In the genomic region with DNA sequence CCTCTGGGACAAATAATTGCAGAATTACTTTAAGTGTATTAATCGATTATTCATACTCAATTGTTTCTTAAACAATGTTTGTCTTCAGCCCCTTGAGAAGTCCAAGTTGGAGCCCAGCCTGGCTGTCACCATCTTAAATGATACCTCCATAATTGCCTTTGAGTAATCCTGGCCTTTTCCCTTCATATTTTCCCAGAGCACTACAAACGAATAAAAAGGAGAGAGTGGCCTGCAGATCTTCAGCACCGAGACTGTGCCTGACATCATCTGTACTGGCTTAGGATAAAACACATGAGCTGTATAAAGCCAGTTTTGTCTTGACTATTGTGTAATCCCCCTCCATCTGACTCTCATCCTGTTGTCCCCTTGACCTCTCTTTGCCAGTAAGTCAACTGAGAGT, we compare ENCODE assay signal across 23 mouse cellular contexts.
DNase-seq lines count a peak whose midpoint lies in the region; ATAC-seq and TF ChIP-seq lines count a peak whose summit lies in the region.
"Had no signal": no experiment of that assay in that cellular context is flagged by ENCODE, and none has a peak within 500 bp of the region (broad histone marks: within the 10 kb centered on the region; RNA-seq: fewer than 3 reads in every experiment).

No protein-coding gene starts in this region.

- 76% methylated on average over 3 of the region's 3 CpGs for WGBS in heart, embryonic 10.5 days
- WGBS in embryonic facial prominence, embryonic 10.5 days: 71% methylated on average over 3 of the region's 3 CpGs
- 54% methylated on average over 3 of the region's 3 CpGs for WGBS in embryonic facial prominence, embryonic 14.5 days
- WGBS in thymus, adult 2 months: 87% methylated on average over 3 of the region's 3 CpGs

- peak; percentile 10 for DNase-seq in heart, embryonic 10.5 days (ENCODE audit: low spot score)
- no peak for DNase-seq in heart, postnatal 14 days
- peak; percentile 3 for DNase-seq in embryonic facial prominence, embryonic 10.5 days (ENCODE audit: low spot score)
- peak; percentile 23 for DNase-seq in embryonic facial prominence, embryonic 14.5 days (ENCODE audit: low spot score)
- no peak for DNase-seq in testis, postnatal 10 days (ENCODE audit: low spot score)
- DNase-seq in thymus, adult 2 months: no peak
- DNase-seq: adrenal gland, adult 2 months; adrenal gland, postnatal 10 days; adrenal gland, postnatal 25 days; cerebellum, adult 11 months; cerebellum, adult 18-20 months; cerebellum, adult 8-10 months; cerebellum, adult 9-11 months; cerebellum, postnatal 14 days; cerebellum, postnatal 36 days; embryo, embryonic 11 days had no signal

- no peak overlapping the region for H3K4me2 ChIP-seq in embryonic facial prominence, embryonic 14.5 days (ENCODE audit: low read depth, low read length)
- H3K4me2 ChIP-seq: embryonic facial prominence, embryonic 12.5 days; embryonic facial prominence, embryonic 15.5 days; forebrain, embryonic 12.5 days had no signal

- ATAC-seq in embryonic facial prominence, embryonic 14.5 days (ENCODE audit: low read depth): no peak
- ATAC-seq: forebrain, embryonic 14.5 days; forebrain, embryonic 16.5 days had no signal

- TF ChIP-seq POLR2A in thymus, adult 2 months (IDR thresholded peaks at IDR 0.05; ENCODE audit: control insufficient read depth, extremely low read depth, insufficient read depth, low read length, poor library complexity): no peak

- H3K9me3 ChIP-seq in heart, embryonic 10.5 days: no peaks in the 10 kb centered on the region
- H3K9me3 ChIP-seq in embryonic facial prominence, embryonic 10.5 days: no peaks in the 10 kb centered on the region
- H3K9me3 ChIP-seq in embryonic facial prominence, embryonic 14.5 days (ENCODE audit: control insufficient read depth, low read length): no peaks in the 10 kb centered on the region
- H3K9me3 ChIP-seq: embryonic facial prominence, embryonic 12.5 days; embryonic facial prominence, embryonic 15.5 days; forebrain, embryonic 10.5 days; forebrain, embryonic 12.5 days had no signal

- intact Hi-C loops in heart, postnatal 14 days (cut with DNase I): no loop called here

- no peak overlapping the region for H3K27ac ChIP-seq in heart, embryonic 10.5 days
- H3K27ac ChIP-seq in embryonic facial prominence, embryonic 10.5 days (replicated peaks): no peak overlapping the region
- H3K27ac ChIP-seq in embryonic facial prominence, embryonic 14.5 days (replicated peaks; ENCODE audit: low read depth, low read length): no peak overlapping the region
- no peak overlapping the region for H3K27ac ChIP-seq in thymus, adult 2 months (ENCODE audit: control insufficient read depth, insufficient read depth, low read length)
- H3K27ac ChIP-seq: embryonic facial prominence, embryonic 12.5 days; embryonic facial prominence, embryonic 15.5 days; forebrain, embryonic 10.5 days; forebrain, embryonic 12.5 days had no signal

- no peaks in the 10 kb centered on the region for H3K27me3 ChIP-seq in heart, embryonic 10.5 days (ENCODE audit: insufficient read depth, poor library complexity, severe bottlenecking)
- H3K27me3 ChIP-seq in embryonic facial prominence, embryonic 10.5 days (replicated peaks; ENCODE audit: low read depth, poor library complexity, severe bottlenecking): no peaks in the 10 kb centered on the region
- H3K27me3 ChIP-seq in embryonic facial prominence, embryonic 14.5 days (replicated peaks; ENCODE audit: control insufficient read depth, insufficient read depth, low read length): no peaks in the 10 kb centered on the region
- H3K27me3 ChIP-seq in thymus, adult 2 months (ENCODE audit: control insufficient read depth, insufficient read depth, low read length): no peaks in the 10 kb centered on the region
- H3K27me3 ChIP-seq: embryonic facial prominence, embryonic 12.5 days; embryonic facial prominence, embryonic 15.5 days; forebrain, embryonic 12.5 days had no signal

- no peaks in the 10 kb centered on the region for H3K36me3 ChIP-seq in heart, embryonic 10.5 days
- H3K36me3 ChIP-seq in embryonic facial prominence, embryonic 10.5 days (replicated peaks): no peaks in the 10 kb centered on the region
- no peaks in the 10 kb centered on the region for H3K36me3 ChIP-seq in embryonic facial prominence, embryonic 14.5 days (ENCODE audit: control insufficient read depth, insufficient read depth, low read length)
- no peaks in the 10 kb centered on the region for H3K36me3 ChIP-seq in thymus, adult 2 months (ENCODE audit: control insufficient read depth, insufficient read depth, low read length)
- H3K36me3 ChIP-seq: embryonic facial prominence, embryonic 12.5 days; embryonic facial prominence, embryonic 15.5 days; forebrain, embryonic 10.5 days; forebrain, embryonic 12.5 days had no signal

- TF ChIP-seq CTCF in thymus, adult 2 months (IDR thresholded peaks at IDR 0.05; ENCODE audit: borderline replicate concordance, control insufficient read depth, extremely low read depth, insufficient read depth, low read length, poor library complexity): no peak

- no peak overlapping the region for H3K4me3 ChIP-seq in heart, embryonic 10.5 days
- no peak overlapping the region for H3K4me3 ChIP-seq in embryonic facial prominence, embryonic 10.5 days
- no peak overlapping the region for H3K4me3 ChIP-seq in embryonic facial prominence, embryonic 14.5 days (ENCODE audit: low read depth, low read length)
- H3K4me3 ChIP-seq in thymus, adult 2 months (ENCODE audit: control insufficient read depth, insufficient read depth, low read length): no peak overlapping the region
- H3K4me3 ChIP-seq: embryonic facial prominence, embryonic 12.5 days; embryonic facial prominence, embryonic 15.5 days; erythroblast, embryonic 14.5 days; forebrain, embryonic 10.5 days; forebrain, embryonic 12.5 days had no signal

- no peak overlapping the region for H3K9ac ChIP-seq in embryonic facial prominence, embryonic 14.5 days (ENCODE audit: low read depth, low read length)
- H3K9ac ChIP-seq: embryonic facial prominence, embryonic 12.5 days; embryonic facial prominence, embryonic 15.5 days; forebrain, embryonic 12.5 days had no signal

- no peaks in the 10 kb centered on the region for H3K4me1 ChIP-seq in heart, embryonic 10.5 days
- H3K4me1 ChIP-seq in embryonic facial prominence, embryonic 10.5 days: peaks cover 39% of the 10 kb centered on the region
- 0 out of 2 replicates have a peak, but pooled peaks cover 6% of the 10 kb centered on the region for H3K4me1 ChIP-seq in embryonic facial prominence, embryonic 14.5 days (ENCODE audit: control insufficient read depth, insufficient read depth, low read length)
- H3K4me1 ChIP-seq in thymus, adult 2 months (replicated peaks; ENCODE audit: control insufficient read depth, insufficient read depth, low read length): no peaks in the 10 kb centered on the region
- H3K4me1 ChIP-seq: embryonic facial prominence, embryonic 15.5 days had no signal

Comparison
In these comparisons a context has a peak if more than half of its experiments do, and no peak if none do; other contexts are left out.
1. DNase-seq: peak in heart, embryonic 10.5 days (single experiment), embryonic facial prominence, embryonic 10.5 days (single experiment) and embryonic facial prominence, embryonic 14.5 days (single experiment); none in heart, postnatal 14 days (0 of 2), testis, postnatal 10 days (single experiment) and thymus, adult 2 months (single experiment).